Comparison of ENCODE assay signal across 20 mouse cellular contexts in genomic region chr8:64665563-64665962, GRCm38 (mm10). TPM values are rescaled to one million over a fixed set of nuclear protein-coding genes. Genes with fewer than 3 reads are reported as not detected.
DNase-seq lines count a peak whose midpoint lies in the region; ATAC-seq and TF ChIP-seq lines count a peak whose summit lies in the region.
"Had no signal": no experiment of that assay in that cellular context is flagged by ENCODE, and none has a peak within 500 bp of the region (broad histone marks: within the 10 kb centered on the region; RNA-seq: fewer than 3 reads in every experiment).

No protein-coding gene starts in this region.

- H3K36me3 ChIP-seq in heart, embryonic 12.5 days: no peaks in the 10 kb centered on the region
- no peaks in the 10 kb centered on the region for H3K36me3 ChIP-seq in myocyte (ENCODE audit: control insufficient read depth, insufficient read depth)
- H3K36me3 ChIP-seq: embryonic facial prominence, embryonic 15.5 days; forebrain, embryonic 10.5 days; kidney, embryonic 15.5 days; liver, embryonic 12.5 days; lung, embryonic 15.5 days; midbrain, embryonic 12.5 days had no signal

- no peak for ATAC-seq in heart, embryonic 12.5 days (ENCODE audit: insufficient number of reproducible peaks, low FRiP score)
- ATAC-seq: intestine, embryonic 16.5 days; liver, embryonic 12.5 days had no signal

- H3K4me2 ChIP-seq in heart, embryonic 12.5 days: no peak overlapping the region
- H3K4me2 ChIP-seq in myocyte (ENCODE audit: low read depth): peak overlapping the region; percentile 21
- H3K4me2 ChIP-seq: embryonic facial prominence, embryonic 15.5 days; hindbrain, embryonic 14.5 days; kidney, embryonic 15.5 days; liver, embryonic 12.5 days; lung, embryonic 15.5 days; midbrain, embryonic 12.5 days had no signal

- peaks cover under 1% of the 10 kb centered on the region for H3K79me2 ChIP-seq in myocyte (ENCODE audit: control insufficient read depth, insufficient read depth)

- TF ChIP-seq POLR2A in cerebellum, adult 2 months (IDR thresholded peaks at IDR 0.05; ENCODE audit: borderline replicate concordance, insufficient read depth, low read length): no peak
- no peak for TF ChIP-seq POLR2A in myocyte (IDR thresholded peaks at IDR 0.05; ENCODE audit: insufficient read length, low read depth)

- H3K27me3 ChIP-seq in cerebellum, adult 2 months (ENCODE audit: control insufficient read depth, insufficient read depth, low read length): no peaks in the 10 kb centered on the region
- H3K27me3 ChIP-seq in heart, embryonic 12.5 days (replicated peaks): no peaks in the 10 kb centered on the region
- H3K27me3 ChIP-seq in myocyte (ENCODE audit: control insufficient read depth, insufficient read depth, insufficient read length): no peaks in the 10 kb centered on the region
- H3K27me3 ChIP-seq: embryonic facial prominence, embryonic 15.5 days; kidney, embryonic 15.5 days; liver, embryonic 12.5 days; lung, embryonic 15.5 days; midbrain, embryonic 12.5 days had no signal

- 8% methylated on average over 3 of the region's 3 CpGs for WGBS in cerebellum, adult 2 months
- WGBS in heart, embryonic 12.5 days: 34% methylated on average over 3 of the region's 3 CpGs

- no peak overlapping the region for H3ac ChIP-seq in myocyte (ENCODE audit: control insufficient read depth, insufficient read length)

- peak overlapping the region; percentile 83; the same call in 1 of the 2 replicates for H3K27ac ChIP-seq in cerebellum, adult 2 months (ENCODE audit: insufficient read depth, low read length)
- H3K27ac ChIP-seq in heart, embryonic 12.5 days (ENCODE audit: poor library complexity, severe bottlenecking): no peak overlapping the region
- H3K27ac ChIP-seq: embryonic facial prominence, embryonic 15.5 days; forebrain, embryonic 10.5 days; hindbrain, embryonic 14.5 days; kidney, embryonic 15.5 days; liver, embryonic 12.5 days; lung, embryonic 15.5 days; macrophage; midbrain, embryonic 12.5 days had no signal

- H3K4me3 ChIP-seq in cerebellum, adult 2 months (replicated peaks; ENCODE audit: insufficient read depth, low read depth, low read length): no peak overlapping the region
- H3K4me3 ChIP-seq in heart, embryonic 12.5 days: no peak overlapping the region
- no peak overlapping the region for H3K4me3 ChIP-seq in myocyte
- H3K4me3 ChIP-seq: embryonic facial prominence, embryonic 15.5 days; forebrain, embryonic 10.5 days; kidney, embryonic 15.5 days; liver, embryonic 12.5 days; lung, embryonic 15.5 days; midbrain, embryonic 12.5 days had no signal

- no peak overlapping the region for H3K9ac ChIP-seq in heart, embryonic 12.5 days
- H3K9ac ChIP-seq: embryonic facial prominence, embryonic 15.5 days; hindbrain, embryonic 14.5 days; kidney, embryonic 15.5 days; liver, embryonic 12.5 days; lung, embryonic 15.5 days; midbrain, embryonic 12.5 days had no signal

- peak; percentile 55 to 80 for DNase-seq in cerebellum, adult 2 months
- no peak for DNase-seq in cerebellum, adult 8-10 months
- DNase-seq in heart, adult 11 months: peak; percentile 93
- DNase-seq in heart, adult 9 months (ENCODE audit: low spot score in 2 of 2): peak; percentile 28 to 54
- DNase-seq in ovary, adult 18-20 months (ENCODE audit: low spot score): no peak
- DNase-seq: adrenal gland, adult 8-10 months; embryo, embryonic 11 days; right cerebral cortex, postnatal 25 days; thymus, postnatal 14 days had no signal

- no peak for TF ChIP-seq CTCF in cerebellum, adult 2 months (IDR thresholded peaks at IDR 0.05; ENCODE audit: borderline replicate concordance, insufficient read depth, low read depth, low read length)

- H3K4me1 ChIP-seq in cerebellum, adult 2 months (ENCODE audit: control insufficient read depth, insufficient read depth, low read length): peaks cover 25% of the 10 kb centered on the region; the same call in 1 of the 2 replicates
- H3K4me1 ChIP-seq in heart, embryonic 12.5 days (replicated peaks): 0 out of 2 replicates have a peak, but pooled peaks cover 8% of the 10 kb centered on the region
- H3K4me1 ChIP-seq: embryonic facial prominence, embryonic 15.5 days; kidney, embryonic 15.5 days; liver, embryonic 12.5 days; lung, embryonic 15.5 days had no signal

- no peaks in the 10 kb centered on the region for H3K9me3 ChIP-seq in heart, embryonic 12.5 days (replicated peaks)
- H3K9me3 ChIP-seq: embryonic facial prominence, embryonic 15.5 days; forebrain, embryonic 10.5 days; kidney, embryonic 15.5 days; liver, embryonic 12.5 days; lung, embryonic 15.5 days; midbrain, embryonic 12.5 days had no signal

TF ChIP-seq in myocyte, 11 proteins besides CTCF, POLR2A, EP300 and RAD21:
- TF ChIP-seq TCF3 (IDR thresholded peaks at IDR 0.05; ENCODE audit: insufficient read length, low read depth): no peak
- no peak for TF ChIP-seq MYOD1 (IDR thresholded peaks at IDR 0.05; ENCODE audit: control insufficient read depth in 1 of 3, insufficient read length in 2 of 3, low read depth in 2 of 3)
- TF ChIP-seq MYOG (IDR thresholded peaks at IDR 0.05; ENCODE audit: control insufficient read depth in 1 of 3, insufficient read depth in 1 of 3, insufficient read length in 2 of 3, low read depth in 2 of 3): no peak
- no peak for TF ChIP-seq POLR2AphosphoS2 (IDR thresholded peaks at IDR 0.05; ENCODE audit: insufficient read length, low read depth)
- TF ChIP-seq E2F4 (IDR thresholded peaks at IDR 0.05; ENCODE audit: insufficient read depth): no peak
- no peak for TF ChIP-seq SRF (IDR thresholded peaks at IDR 0.05; ENCODE audit: control insufficient read depth, insufficient read length, low read depth)

RNA-seq across cellular contexts. Expression of gene Cpe, which starts 27.3 kb away (rescaled TPM):
- polyA plus RNA-seq in cerebellum, adult 2 months (2012; rRNA removed): 673 and 722 TPM in 2 replicates
- 194 and 198 TPM in 2 replicates for polyA plus RNA-seq in heart, embryonic 12.5 days (2016; fragmentation: Nextera tagmentation; extraction: Ambion mirVana)
- 44.3 TPM for polyA plus RNA-seq in myocyte (2012; fragmentation: generic; extraction: Trizol)

Comparison
In these comparisons a context has a peak if more than half of its experiments do, and no peak if none do; other contexts are left out.
1. DNase-seq: peak in cerebellum, adult 2 months (2 of 2), heart, adult 11 months (single experiment) and heart, adult 9 months (2 of 2); none in cerebellum, adult 8-10 months (single experiment) and ovary, adult 18-20 months (single experiment).